Mouse (Mus musculus): Measurements from ENCODE around the gene Ptgir. TPM values are rescaled to one million over a fixed set of nuclear protein-coding genes. Genes with fewer than 3 reads are reported as not detected.

Ptgir gene
- polyA plus RNA-seq, 1 experiment from 2014 or later, result 0.22 TPM

DNA sequence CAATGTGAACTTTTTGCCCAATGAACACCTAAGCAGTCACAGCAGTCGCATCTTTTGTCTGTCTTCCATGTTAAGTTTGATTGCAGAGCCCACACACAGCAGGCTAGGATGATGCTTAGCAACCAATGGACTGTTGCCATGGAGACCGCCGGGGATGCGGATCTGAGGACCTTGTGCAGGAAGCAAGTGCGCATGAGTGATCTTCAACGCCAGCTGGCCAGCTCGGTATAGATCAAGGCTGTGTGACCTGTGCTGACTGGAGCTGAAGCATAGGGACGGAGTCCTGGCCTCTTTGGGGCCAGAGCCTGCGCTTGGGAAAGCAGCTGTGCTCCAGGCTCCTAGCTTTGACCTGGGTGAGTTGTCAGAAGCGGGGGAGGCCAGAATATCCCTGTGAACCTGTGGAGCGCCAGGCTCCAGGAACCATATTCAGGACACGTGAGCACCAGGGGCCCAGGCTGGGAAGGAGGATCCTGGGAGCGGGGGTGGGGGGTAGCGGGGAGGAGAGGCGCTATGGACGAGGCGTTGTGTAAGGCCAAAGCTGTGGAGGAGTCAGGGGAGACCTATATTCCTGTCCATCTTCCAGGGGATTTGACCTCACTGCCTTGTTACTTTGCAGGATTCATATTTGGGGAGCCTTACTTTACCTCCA, 53.4 kb downstream of the Ptgir start, which contains the start of gene Pnmal1:
Gene Pnmal1 (plus strand): TSS at position 141 of the 649 bp plus-strand sequence.
- H3K36me3 ChIP-seq (ENCODE audit: control insufficient read depth, insufficient read depth, low read length), result no peaks in the 10 kb centered on the region
- DNase-seq (ENCODE audit: low spot score) (peak; percentile 98), ATAC-seq (peak; percentile 92)
- peak within 1 kb of the TSS; percentile 37 for H3K4me3 ChIP-seq (ENCODE audit: low read depth, low read length)
- no peaks in the 10 kb centered on the region for H3K9me3 ChIP-seq (replicated peaks; ENCODE audit: control insufficient read depth, low read length)
- H3K27ac ChIP-seq (ENCODE audit: low read depth, low read length), result peak within 1 kb of the TSS; percentile 93
- H3K4me2 ChIP-seq (ENCODE audit: low read length), result peak within 1 kb of the TSS; percentile 71
- peaks cover 27% of the 10 kb centered on the region for H3K4me1 ChIP-seq (ENCODE audit: control insufficient read depth, insufficient read depth, low read length)
- H3K27me3 ChIP-seq (replicated peaks; ENCODE audit: control insufficient read depth, insufficient read depth, low read length), result no peaks in the 10 kb centered on the region
- H3K9ac ChIP-seq (ENCODE audit: low read length), result peak within 1 kb of the TSS; percentile 66
- WGBS, result 3% methylated on average over 17 of the region's 17 CpGs

Other genes starting within 250 kb of the Ptgir start
- not detected in 2 replicates for gene Ceacam15, start 230.8 kb upstream of the Ptgir start, polyA plus RNA-seq (2014; fragmentation: Nextera tagmentation; extraction: Ambion mirVana)
- gene Ceacam9, start 184.6 kb upstream of the Ptgir start, polyA plus RNA-seq (2014; fragmentation: Nextera tagmentation; extraction: Ambion mirVana), result not detected in 2 replicates
- gene Ap2s1, start 168.1 kb upstream of the Ptgir start, polyA plus RNA-seq (2014; fragmentation: Nextera tagmentation; extraction: Ambion mirVana), result 453 and 484 TPM in 2 replicates
- 7.0 and 7.4 TPM in 2 replicates for gene Slc1a5, start 125.2 kb upstream of the Ptgir start, polyA plus RNA-seq (2014; fragmentation: Nextera tagmentation; extraction: Ambion mirVana)
- 175 and 186 TPM in 2 replicates for gene Strn4, start 90.6 kb upstream of the Ptgir start, polyA plus RNA-seq (2014; fragmentation: Nextera tagmentation; extraction: Ambion mirVana)
- gene Fkrp, start 89.8 kb upstream of the Ptgir start, polyA plus RNA-seq (2014; fragmentation: Nextera tagmentation; extraction: Ambion mirVana), result 26.4 and 30.3 TPM in 2 replicates
- gene Prkd2, start 63.6 kb upstream of the Ptgir start, polyA plus RNA-seq (2014; fragmentation: Nextera tagmentation; extraction: Ambion mirVana), result 4.5 and 6.7 TPM in 2 replicates
- 3.5 and 4.4 TPM in 2 replicates for gene Dact3, start 31.2 kb upstream of the Ptgir start, polyA plus RNA-seq (2014; fragmentation: Nextera tagmentation; extraction: Ambion mirVana)
- gene Gng8, start 14.7 kb upstream of the Ptgir start, polyA plus RNA-seq (2014; fragmentation: Nextera tagmentation; extraction: Ambion mirVana), result 9.8 and 11.0 TPM in 2 replicates
- 473 and 491 TPM in 2 replicates for gene Calm3, start 17.6 kb downstream of the Ptgir start, polyA plus RNA-seq (2014; fragmentation: Nextera tagmentation; extraction: Ambion mirVana)
- gene Pnmal2, start 38.2 kb downstream of the Ptgir start, polyA plus RNA-seq (2014; fragmentation: Nextera tagmentation; extraction: Ambion mirVana), result 48.1 and 63.2 TPM in 2 replicates
- 55.5 and 61.9 TPM in 2 replicates for gene Pnmal1, start 53.2 kb downstream of the Ptgir start, polyA plus RNA-seq (2014; fragmentation: Nextera tagmentation; extraction: Ambion mirVana)
- gene Gm42372, start 76.6 kb downstream of the Ptgir start, polyA plus RNA-seq (2014; fragmentation: Nextera tagmentation; extraction: Ambion mirVana), result 3.8 and 3.9 TPM in 2 replicates
- 3.4 and 3.7 TPM in 2 replicates for gene Ccdc8, start 86.2 kb downstream of the Ptgir start, polyA plus RNA-seq (2014; fragmentation: Nextera tagmentation; extraction: Ambion mirVana)
- gene Ppp5c, start 121.4 kb downstream of the Ptgir start, polyA plus RNA-seq (2014; fragmentation: Nextera tagmentation; extraction: Ambion mirVana), result 112 and 115 TPM in 2 replicates
- 2.8 and 5.7 TPM in 2 replicates for gene Hif3a, start 155.9 kb downstream of the Ptgir start, polyA plus RNA-seq (2014; fragmentation: Nextera tagmentation; extraction: Ambion mirVana)
- gene Psg16, start 167.6 kb downstream of the Ptgir start, polyA plus RNA-seq (2014; fragmentation: Nextera tagmentation; extraction: Ambion mirVana), result 1.6 and 2.1 TPM in 2 replicates
- gene Ceacam3, start 243.8 kb downstream of the Ptgir start, polyA plus RNA-seq (2014; fragmentation: Nextera tagmentation; extraction: Ambion mirVana), result not detected in 2 replicates